24 mouse cellular contexts compared by ENCODE assay signal in the genomic region with DNA sequence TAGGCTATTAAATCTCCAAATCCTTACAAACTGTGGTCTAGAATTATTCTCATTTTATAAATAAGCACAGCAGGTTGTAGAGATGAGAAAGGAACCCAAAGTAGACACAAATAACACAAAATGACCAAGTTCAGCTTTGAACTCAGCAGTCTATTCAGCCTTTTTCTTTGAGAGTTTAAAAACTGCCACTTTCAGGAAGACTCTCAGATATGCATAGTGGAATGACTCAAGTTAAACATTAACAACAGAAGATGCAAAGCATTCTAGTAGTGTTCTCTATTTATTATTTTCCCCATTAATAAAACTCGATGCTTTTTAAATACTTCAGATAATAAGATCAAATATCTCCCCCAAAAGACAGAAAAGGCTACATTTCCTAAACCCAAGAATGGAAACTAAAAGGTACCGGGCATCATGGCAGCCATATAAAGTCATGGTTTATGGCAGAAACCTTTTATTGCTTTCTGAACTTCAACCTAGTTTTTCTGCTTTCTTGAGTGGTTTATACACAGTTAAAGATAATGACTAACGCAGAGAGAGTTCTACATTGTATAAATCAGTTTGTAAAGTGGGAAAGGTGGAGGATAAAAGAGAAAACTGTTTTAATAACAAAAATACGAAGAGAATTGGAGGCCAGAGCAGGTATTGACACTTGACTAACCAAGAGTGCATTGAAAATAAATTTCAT.
"Had no signal": no experiment of that assay in that cellular context is flagged by ENCODE, and none has a peak within 500 bp of the region (broad histone marks: within the 10 kb centered on the region; RNA-seq: fewer than 3 reads in every experiment).

No protein-coding gene starts in this region.

- H3K27ac ChIP-seq: heart, adult 2 months; heart, embryonic 13.5 days; heart, embryonic 15.5 days; hindbrain, embryonic 13.5 days; hindbrain, embryonic 15.5 days; hindbrain, postnatal 0 days; limb, embryonic 13.5 days; limb, embryonic 15.5 days; liver, embryonic 12.5 days; liver, embryonic 14.5 days had no signal

- ATAC-seq: hindbrain, postnatal 0 days; liver, embryonic 12.5 days had no signal

- H3K9ac ChIP-seq: heart, embryonic 13.5 days; heart, embryonic 15.5 days; hindbrain, embryonic 13.5 days; hindbrain, embryonic 15.5 days; limb, embryonic 13.5 days; limb, embryonic 15.5 days; liver, embryonic 12.5 days; liver, embryonic 14.5 days had no signal

- DNase-seq: gastrocnemius, postnatal 14 days; gastrocnemius, postnatal 36 days; heart, adult 11 months; heart, adult 2 months; heart, postnatal 14 days; heart, postnatal 36 days; kidney, adult 11 months; kidney, adult 2 months; kidney, postnatal 10 days; kidney, postnatal 25 days; kidney, postnatal 4 days; layer of hippocampus, adult 9-11 months; layer of hippocampus, postnatal 36 days; left cerebral cortex, postnatal 4 days had no signal

- H3K36me3 ChIP-seq: heart, embryonic 13.5 days; heart, embryonic 15.5 days; hindbrain, embryonic 13.5 days; hindbrain, embryonic 15.5 days; limb, embryonic 13.5 days; limb, embryonic 15.5 days; liver, embryonic 12.5 days had no signal

- H3K27me3 ChIP-seq: heart, embryonic 13.5 days; heart, embryonic 15.5 days; hindbrain, embryonic 13.5 days; hindbrain, embryonic 15.5 days; limb, embryonic 13.5 days; limb, embryonic 15.5 days; liver, embryonic 12.5 days had no signal

- H3K4me3 ChIP-seq: heart, adult 2 months; heart, embryonic 13.5 days; heart, embryonic 15.5 days; hindbrain, embryonic 13.5 days; hindbrain, embryonic 15.5 days; limb, embryonic 13.5 days; limb, embryonic 15.5 days; liver, embryonic 12.5 days had no signal

- H3K4me2 ChIP-seq: heart, embryonic 11.5 days; heart, embryonic 13.5 days; heart, embryonic 15.5 days; hindbrain, embryonic 13.5 days; hindbrain, embryonic 15.5 days; limb, embryonic 13.5 days; limb, embryonic 15.5 days; liver, embryonic 12.5 days had no signal

- H3K4me1 ChIP-seq: heart, embryonic 13.5 days; heart, embryonic 15.5 days; hindbrain, embryonic 13.5 days; hindbrain, embryonic 15.5 days; limb, embryonic 13.5 days; limb, embryonic 15.5 days; liver, embryonic 12.5 days had no signal

- H3K9me3 ChIP-seq: heart, embryonic 13.5 days; heart, embryonic 15.5 days; hindbrain, embryonic 13.5 days; hindbrain, embryonic 15.5 days; limb, embryonic 13.5 days; limb, embryonic 15.5 days; liver, embryonic 12.5 days had no signal
